Mouse (Mus musculus) lung, postnatal 0 days (tissue): ENCODE data around the gene Ankrd36. TPM values are rescaled to one million over a fixed set of nuclear protein-coding genes. Genes with fewer than 3 reads are reported as not detected.

ENCODE experiments used
- ATAC-seq: fragments of 200-750 bp; cut with Nextera tagmentation; 2 replicates; pipeline ENCODE4 v1.8.0; 2017; ENCODE audit warnings: moderate library complexity
- DNase-seq: peaks from one replicate; pipeline ENCODE4 v3.0.0-alpha.2; 2016; ENCODE audit warnings: low spot score
- H3K27ac ChIP-seq: fragments of 300-500 bp; sonication (generic); 2 replicates; pipeline ENCODE4 v1.5.1; 2014; ENCODE audit warnings: antibody characterized with exemption, mild to moderate bottlenecking, low read length, mixed read lengths
- H3K27me3 ChIP-seq: fragments of 300-500 bp; sonication (generic); replicated peaks from 2 replicates; pipeline ENCODE4 v1.6.1; 2014; ENCODE audit warnings: low read length, mixed read lengths; ENCODE audit not compliant: insufficient read depth
- H3K36me3 ChIP-seq: fragments of 300-500 bp; sonication (generic); 2 replicates; pipeline ENCODE4 v1.6.1; 2014; ENCODE audit warnings: low read length, mixed read lengths; ENCODE audit not compliant: insufficient read depth
- H3K4me1 ChIP-seq: fragments of 300-500 bp; sonication (generic); 2 replicates; pipeline ENCODE4 v1.6.1; 2014; ENCODE audit warnings: antibody characterized with exemption, low read depth, low read length, mixed read lengths; ENCODE audit not compliant: insufficient read depth
- H3K4me2 ChIP-seq: fragments of 300-500 bp; sonication (generic); replicated peaks from 2 replicates; pipeline ENCODE4 v1.6.1; 2014; ENCODE audit warnings: low read depth, mild to moderate bottlenecking, low read length, moderate library complexity, mixed read lengths
- H3K4me3 ChIP-seq: fragments of 300-500 bp; sonication (generic); 2 replicates; pipeline ENCODE4 v1.5.1; 2014; ENCODE audit warnings: low read depth, low read length
- H3K9ac ChIP-seq: fragments of 300-500 bp; sonication (generic); replicated peaks from 2 replicates; pipeline ENCODE4 v1.6.1; 2014; ENCODE audit warnings: low read depth, mild to moderate bottlenecking
- H3K9me3 ChIP-seq: fragments of 300-500 bp; sonication (generic); 2 replicates; pipeline ENCODE4 v1.6.1; 2016; ENCODE audit warnings: low read length, mixed read lengths
- CTCF ChIP-seq: IDR thresholded peaks from 2 replicates; pipeline ENCODE4 v1.5.1; 2016; ENCODE audit warnings: antibody characterized with exemption, mild to moderate bottlenecking
- EP300 ChIP-seq: IDR thresholded peaks from 2 replicates; pipeline ENCODE4 v1.6.1; 2016; ENCODE audit warnings: antibody characterized with exemption, mild to moderate bottlenecking, control low read depth
- WGBS: fragments of 180-500 bp; shearing (Covaris S2); extraction: QIAGEN DNeasy Blood & Tissue Kit; methylation state at CpG from one replicate; pipeline ENCODE4 v1.1.7; 2014; 5-methylcytosine and 5-hydroxymethylcytosine counted together
- polyA plus RNA-seq: library from polyadenylated mRNA; unstranded; fragments of >200 nt; fragmentation: Nextera tagmentation; extraction: Ambion mirVana; gene quantifications from 2 replicates; pipeline ENCODE4 v1.2.1, GENCODE M21; 2015

The Ankrd36 gene
- polyA plus RNA-seq, 1 experiment from 2014 or later, result not detected

- Histone ChIP-seq H3K4me3 (no peak overlapping the region), H3K9ac (no peak overlapping the region), H3K9me3 (no peaks in the 10 kb centered on the region), H3K36me3 (no peaks in the 10 kb centered on the region), H3K27me3 (no peaks in the 10 kb centered on the region), H3K4me2 (no peak overlapping the region), H3K27ac (no peak overlapping the region), H3K4me1 (no peaks in the 10 kb centered on the region)
- TF ChIP-seq EP300 (no peak), CTCF (peak; percentile 75)
- ATAC-seq (peak; percentile 44), DNase-seq (peak; percentile 72)
- whole genome bisulfite sequencing, result 22% methylated on average over 7 of the region's 7 CpGs
These were observed 122.3 kb downstream of the Ankrd36 start for GRCm38 (mm10) chr11:5691775-5692174.

GRCm38 (mm10) chr11:5700808-5701207, 131.3 kb downstream of the Ankrd36 start:
- H3K27me3 ChIP-seq, result no peaks in the 10 kb centered on the region
- H3K9ac ChIP-seq, result no peak overlapping the region
- no peak overlapping the region for H3K4me3 ChIP-seq
- 82% methylated on average over 7 of the region's 7 CpGs for WGBS
- no peak overlapping the region for H3K4me2 ChIP-seq
- no peak overlapping the region for H3K27ac ChIP-seq
- H3K9me3 ChIP-seq, result no peaks in the 10 kb centered on the region
- no peaks in the 10 kb centered on the region for H3K4me1 ChIP-seq
- no peaks in the 10 kb centered on the region for H3K36me3 ChIP-seq
- TF ChIP-seq CTCF (no peak), EP300 (no peak)
- no peak for ATAC-seq
- DNase-seq, result no peak

GRCm38 (mm10) chr11:5701300-5701699, 131.8 kb downstream of the Ankrd36 start:
- Histone ChIP-seq H3K4me1 (no peaks in the 10 kb centered on the region), H3K4me2 (no peak overlapping the region), H3K27ac (no peak overlapping the region), H3K4me3 (no peak overlapping the region), H3K9ac (no peak overlapping the region), H3K36me3 (no peaks in the 10 kb centered on the region), H3K27me3 (no peaks in the 10 kb centered on the region), H3K9me3 (no peaks in the 10 kb centered on the region)
- ATAC-seq (no peak), DNase-seq (no peak)
- WGBS, result 60% methylated on average over 2 of the region's 2 CpGs
- TF ChIP-seq CTCF, result no peak
- TF ChIP-seq EP300, result no peak

- Histone ChIP-seq H3K27me3 (no peaks in the 10 kb centered on the region), H3K4me2 (no peak overlapping the region), H3K9ac (no peak overlapping the region), H3K9me3 (no peaks in the 10 kb centered on the region), H3K4me3 (no peak overlapping the region), H3K27ac (no peak overlapping the region), H3K36me3 (no peaks in the 10 kb centered on the region), H3K4me1 (no peaks in the 10 kb centered on the region)
- ATAC-seq, result no peak
- TF ChIP-seq CTCF, result no peak
- no peak for TF ChIP-seq EP300
- WGBS, result 100% methylated on average over 1 of the region's 1 CpGs
- no peak for DNase-seq
These were observed 132.3 kb downstream of the Ankrd36 start for GRCm38 (mm10) chr11:5701821-5702220.

GRCm38 (mm10) chr11:5702271-5702956, 132.9 kb downstream of the Ankrd36 start:
- no peak overlapping the region for H3K9ac ChIP-seq
- no peak overlapping the region for H3K4me2 ChIP-seq
- no peak for TF ChIP-seq CTCF
- TF ChIP-seq EP300, result no peak
- H3K9me3 ChIP-seq, result no peaks in the 10 kb centered on the region
- 76% methylated on average over 5 of the region's 5 CpGs for WGBS
- no peak overlapping the region for H3K4me3 ChIP-seq
- H3K36me3 ChIP-seq, result no peaks in the 10 kb centered on the region
- H3K4me1 ChIP-seq, result no peaks in the 10 kb centered on the region
- DNase-seq (no peak), ATAC-seq (no peak)
- H3K27me3 ChIP-seq, result no peaks in the 10 kb centered on the region
- H3K27ac ChIP-seq, result no peak overlapping the region

- no peaks in the 10 kb centered on the region for H3K27me3 ChIP-seq
- no peaks in the 10 kb centered on the region for H3K9me3 ChIP-seq
- 95% methylated on average over 6 of the region's 6 CpGs for WGBS
- no peaks in the 10 kb centered on the region for H3K36me3 ChIP-seq
- DNase-seq (no peak), ATAC-seq (no peak)
- no peak overlapping the region for H3K4me2 ChIP-seq
- H3K4me3 ChIP-seq, result no peak overlapping the region
- no peak overlapping the region for H3K9ac ChIP-seq
- TF ChIP-seq CTCF (no peak), EP300 (no peak)
- H3K4me1 ChIP-seq, result no peaks in the 10 kb centered on the region
- H3K27ac ChIP-seq, result no peak overlapping the region
These were observed 133.5 kb downstream of the Ankrd36 start for GRCm38 (mm10) chr11:5702957-5703332.

- no peaks in the 10 kb centered on the region for H3K4me1 ChIP-seq
- no peak overlapping the region for H3K27ac ChIP-seq
- no peaks in the 10 kb centered on the region for H3K36me3 ChIP-seq
- H3K27me3 ChIP-seq, result no peaks in the 10 kb centered on the region
- H3K9ac ChIP-seq, result no peak overlapping the region
- H3K9me3 ChIP-seq, result no peaks in the 10 kb centered on the region
- no peak for DNase-seq
- 85% methylated on average over 1 of the region's 1 CpGs for WGBS
- TF ChIP-seq CTCF, result peak; percentile 25; the same call in 1 of the 2 replicates
- TF ChIP-seq EP300, result no peak
- no peak for ATAC-seq
- no peak overlapping the region for H3K4me2 ChIP-seq
- no peak overlapping the region for H3K4me3 ChIP-seq
These were observed 133.9 kb downstream of the Ankrd36 start for GRCm38 (mm10) chr11:5703341-5703740.
